Mouse (Mus musculus): ENCODE results near the gene Zbtb49. TPM values are rescaled to one million over a fixed set of nuclear protein-coding genes. Genes with fewer than 3 reads are reported as not detected.

The Zbtb49 gene
- 10 to 100 TPM; 25.1 to 27.2 TPM for total RNA-seq (2021)

- DNase-seq = peak; percentile 95
- intact Hi-C loops (cut with DNase I) = no loop called here
Observed at GRCm38 (mm10) chr5:38220328-38220912, at the start of gene Zbtb49, which contains the start of gene Lyar. Gene Zbtb49 (minus strand): TSS chr5:38220457. Gene Lyar (plus strand): TSS chr5:38220470.

- intact Hi-C loops (cut with DNase I) = no loop called here
Observed at GRCm38 (mm10) chr5:38260107-38260682, 39.9 kb upstream of the Zbtb49 start, which contains the start of gene Tmem128. Gene Tmem128 (plus strand): TSS chr5:38260185.

GRCm38 (mm10) chr5:38259455-38260106 is 39.3 kb upstream of the Zbtb49 start:
- intact Hi-C loops (cut with DNase I) = no loop called here
- DNase-seq = no peak

More at GRCm38 (mm10) chr5:38260107-38260682, 39.9 kb upstream of the Zbtb49 start, which contains the start of gene Tmem128:
- DNase-seq = peak; percentile 59

- DNase-seq = no peak
- intact Hi-C loops (cut with DNase I) = no loop called here
Observed at GRCm38 (mm10) chr5:38258773-38259146, 38.5 kb upstream of the Zbtb49 start.

DNA sequence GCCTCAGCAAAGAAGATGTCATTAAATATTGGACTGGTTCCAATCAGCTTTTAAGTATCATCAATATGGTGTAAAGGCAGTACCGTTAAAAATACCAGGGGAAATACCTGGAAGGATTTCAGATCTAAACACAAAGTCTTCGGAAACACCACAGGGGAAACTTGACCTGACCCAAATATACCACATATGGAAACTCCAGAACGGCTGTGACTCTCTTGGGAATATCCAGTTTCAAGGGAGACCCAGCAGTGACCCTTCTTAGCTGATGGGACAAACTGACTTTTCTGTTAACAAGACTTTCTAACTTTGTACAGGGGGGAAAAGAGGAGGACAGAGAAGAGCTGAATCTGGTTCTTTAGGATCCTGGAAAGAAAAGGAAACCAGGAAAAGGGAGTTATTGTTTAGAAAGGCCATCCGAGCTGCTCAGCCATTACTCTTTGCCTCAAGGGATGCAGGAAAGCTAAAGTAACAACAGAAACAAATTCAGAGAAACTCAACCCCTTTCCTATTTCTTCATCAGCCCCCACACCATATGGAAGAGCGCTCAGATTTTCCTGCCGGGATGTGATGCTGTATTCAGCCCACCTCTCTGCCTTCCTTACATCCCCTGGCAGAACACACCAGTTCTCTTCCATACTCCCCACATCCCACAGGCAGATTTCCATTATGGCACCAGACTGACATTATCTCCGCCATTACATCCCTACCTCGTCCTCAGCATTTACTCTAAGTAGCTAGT is 37.9 kb upstream of the Zbtb49 start:
- no peak for DNase-seq

GRCm38 (mm10) chr5:38256551-38256950 is 36.3 kb upstream of the Zbtb49 start:
- DNase-seq = no peak
- intact Hi-C loops (cut with DNase I) = no loop called here

More for the DNA sequence above, 37.9 kb upstream of the Zbtb49 start:
- intact Hi-C loops (cut with DNase I) = no loop called here

DNA sequence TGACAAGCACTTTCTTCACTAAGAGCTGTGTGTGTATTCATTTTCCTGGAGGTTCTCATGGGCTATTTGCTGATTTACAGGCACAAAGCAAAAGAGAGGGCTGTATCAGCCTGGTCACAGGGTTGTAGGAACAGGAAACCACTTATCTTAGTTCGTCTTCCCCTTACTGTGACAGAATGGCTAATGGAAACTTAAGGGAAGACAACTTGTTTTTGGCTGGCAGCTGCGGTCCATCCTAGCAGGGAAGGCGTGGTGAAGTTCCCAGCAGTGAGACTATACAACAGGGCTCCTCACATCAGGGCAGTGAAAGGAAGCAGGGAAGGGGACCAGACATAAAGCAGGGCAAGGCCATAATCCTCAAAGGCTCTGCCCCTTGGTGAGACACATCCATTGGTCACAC is 35.4 kb upstream of the Zbtb49 start:
- intact Hi-C loops (cut with DNase I) = no loop called here
- no peak for DNase-seq

DNA sequence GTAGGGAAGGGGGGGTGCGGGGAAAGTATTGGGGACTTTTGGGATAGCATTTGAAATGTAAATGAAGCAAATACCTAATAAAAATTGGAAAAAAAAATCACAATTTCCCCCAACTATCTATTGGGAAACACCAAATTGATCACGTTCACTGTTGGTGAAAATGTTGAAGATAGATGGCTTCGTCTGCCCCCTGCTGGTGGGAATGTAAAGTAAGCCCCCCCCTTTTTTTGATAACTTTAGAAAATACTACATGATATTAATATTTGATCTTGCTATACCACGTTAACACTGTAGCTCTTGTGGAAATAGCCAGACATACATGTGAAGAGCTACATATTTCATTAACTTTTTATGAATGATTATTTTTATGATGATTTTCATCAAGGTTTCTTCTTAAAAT is 34.9 kb upstream of the Zbtb49 start:
- intact Hi-C loops (cut with DNase I) = no loop called here
- no peak for DNase-seq

GRCm38 (mm10) chr5:38241966-38242365 is 21.7 kb upstream of the Zbtb49 start:
- intact Hi-C loops (cut with DNase I) = no loop called here

GRCm38 (mm10) chr5:38241473-38241834 is 21.2 kb upstream of the Zbtb49 start:
- DNase-seq = peak; percentile 74
- intact Hi-C loops (cut with DNase I) = no loop called here

More at GRCm38 (mm10) chr5:38241966-38242365, 21.7 kb upstream of the Zbtb49 start:
- DNase-seq = no peak

GRCm38 (mm10) chr5:38240727-38241472 is 20.6 kb upstream of the Zbtb49 start:
- intact Hi-C loops (cut with DNase I) = no loop called here
- DNase-seq = no peak

GRCm38 (mm10) chr5:38236627-38237026 is 16.4 kb upstream of the Zbtb49 start:
- intact Hi-C loops (cut with DNase I) = no loop called here
- no peak for DNase-seq

- intact Hi-C loops (cut with DNase I) = no loop called here
- peak; percentile 68 for DNase-seq
Observed at GRCm38 (mm10) chr5:38235422-38235821, 15.2 kb upstream of the Zbtb49 start.

GRCm38 (mm10) chr5:38219771-38220307 is 418 bp downstream of the Zbtb49 start:
- DNase-seq = no peak
- intact Hi-C loops (cut with DNase I) = no loop called here

DNA sequence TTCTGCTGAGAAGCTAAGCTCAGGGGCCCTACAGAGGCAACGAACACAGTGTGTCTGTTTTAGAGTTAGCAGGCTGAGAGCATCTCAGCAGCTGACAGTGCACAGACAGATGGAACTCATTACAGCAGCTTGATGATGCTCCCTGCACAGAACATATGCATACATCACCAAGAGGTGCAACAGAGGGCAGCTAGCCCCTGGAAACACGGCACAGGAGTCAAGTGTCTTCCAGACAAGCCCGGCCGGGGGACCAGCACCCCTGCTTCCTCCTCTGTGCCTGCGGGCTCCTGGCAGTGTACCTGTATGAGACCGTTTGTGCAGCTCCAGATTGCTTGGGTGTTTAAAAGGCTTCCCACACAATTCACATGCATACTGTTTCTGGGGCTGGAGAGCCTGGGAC is 7.2 kb downstream of the Zbtb49 start:
- no peak for DNase-seq
- intact Hi-C loops (cut with DNase I) = no loop called here

DNA sequence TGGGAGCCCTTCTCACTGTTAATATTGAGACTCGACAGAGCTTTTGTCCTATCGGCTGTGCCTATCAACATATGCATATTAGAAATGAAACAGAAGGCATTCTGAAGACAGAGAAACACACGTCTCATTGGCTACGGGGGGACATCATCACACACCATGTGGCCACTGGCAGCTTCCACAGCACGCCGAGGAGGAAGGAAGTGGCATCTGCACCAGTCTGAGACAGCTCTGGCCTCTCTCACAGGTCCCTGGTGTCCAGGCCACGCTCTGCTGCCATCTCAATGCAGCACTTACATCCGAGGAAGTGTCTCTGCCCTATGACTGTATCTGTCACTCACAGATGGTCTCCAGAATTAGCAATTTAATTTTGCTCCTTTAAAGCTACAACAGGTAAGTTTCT is 8.6 kb downstream of the Zbtb49 start:
- intact Hi-C loops (cut with DNase I) = no loop called here
- no peak for DNase-seq

GRCm38 (mm10) chr5:38208985-38209384 is 11.3 kb downstream of the Zbtb49 start:
- intact Hi-C loops (cut with DNase I) = no loop called here

GRCm38 (mm10) chr5:38205303-38205726 is 14.9 kb downstream of the Zbtb49 start:
- intact Hi-C loops (cut with DNase I) = no loop called here
- no peak for DNase-seq

More at GRCm38 (mm10) chr5:38208985-38209384, 11.3 kb downstream of the Zbtb49 start:
- no peak for DNase-seq

- intact Hi-C loops (cut with DNase I) = loop anchor here (5.0 to 10.0 kb wide), 2 partner anchors 102 to 375 kb away; partner anchors contain the start of gene Msx1
- no peak for DNase-seq
Observed at GRCm38 (mm10) chr5:38199686-38200085, 20.6 kb downstream of the Zbtb49 start.

GRCm38 (mm10) chr5:38197482-38197823 is 22.8 kb downstream of the Zbtb49 start:
- intact Hi-C loops (cut with DNase I) = loop anchor here (5.0 to 10.0 kb wide), 2 partner anchors 100 to 373 kb away; partner anchors contain the start of gene Msx1
- peak; percentile 87 for DNase-seq
